Mouse (Mus musculus) activated CD4-positive, CD25-positive, alpha-beta regulatory T cell, adult 9 weeks (primary cell): ENCODE data around the gene Nif3l1. TPM values are rescaled to one million over a fixed set of nuclear protein-coding genes. Genes with fewer than 3 reads are reported as not detected.

Experiments
- polyA plus RNA-seq: library from polyadenylated mRNA; unstranded; fragments of 100-300 nt; shearing (Covaris generic); gene quantifications from one replicate; pipeline ENCODE4 v1.2.1, GENCODE M21; 2017

The Nif3l1 gene
- 39.8 TPM for polyA plus RNA-seq

GRCm38 (mm10) chr1:58445143-58445722, at the start of gene Nif3l1, which contains the start of gene Ppil3:
TSS of gene Nif3l1 (plus strand) at chr1:58445151.
TSS of gene Ppil3 (minus strand) at chr1:58445486.

GRCm38 (mm10) chr1:58423371-58424248, 21.3 kb upstream of the Nif3l1 start, which contains the start of gene Clk1:
TSS of gene Clk1 (minus strand) at chr1:58424066.

GRCm38 (mm10) chr1:58504577-58505254, 59.8 kb downstream of the Nif3l1 start, which contains the start of gene Orc2:
TSS of gene Orc2 (minus strand) at chr1:58505109.

Other genes starting within 250 kb of the Nif3l1 start
- gene Aox4, start 234.8 kb upstream of the Nif3l1 start, polyA plus RNA-seq = not detected
- not detected for gene Aox2, start 166.8 kb upstream of the Nif3l1 start, polyA plus RNA-seq
- gene Bzw1, start 52.3 kb upstream of the Nif3l1 start, polyA plus RNA-seq = 393 TPM
- 417 TPM for gene Clk1, start 21.1 kb upstream of the Nif3l1 start, polyA plus RNA-seq
- gene Ppil3, start 335 bp downstream of the Nif3l1 start, polyA plus RNA-seq = 81.9 TPM
- gene Orc2, start 60.0 kb downstream of the Nif3l1 start, polyA plus RNA-seq = 32.0 TPM
- gene Fam126b, start 141.2 kb downstream of the Nif3l1 start, polyA plus RNA-seq = 17.7 TPM
- gene Ndufb3, start 141.2 kb downstream of the Nif3l1 start, polyA plus RNA-seq = 146 TPM